Mouse (Mus musculus) c-Kit-positive CD71-positive TER-119-positive erythroid progenitor cells, embryonic 14.5 days (primary cell): ENCODE results near the gene Cobll1.

ENCODE experiments used
- DNase-seq: peaks from one replicate; pipeline ENCODE4 v3.0.0-alpha.2; 2013; ENCODE audit warnings: low spot score

Gene Cobll1

DNA sequence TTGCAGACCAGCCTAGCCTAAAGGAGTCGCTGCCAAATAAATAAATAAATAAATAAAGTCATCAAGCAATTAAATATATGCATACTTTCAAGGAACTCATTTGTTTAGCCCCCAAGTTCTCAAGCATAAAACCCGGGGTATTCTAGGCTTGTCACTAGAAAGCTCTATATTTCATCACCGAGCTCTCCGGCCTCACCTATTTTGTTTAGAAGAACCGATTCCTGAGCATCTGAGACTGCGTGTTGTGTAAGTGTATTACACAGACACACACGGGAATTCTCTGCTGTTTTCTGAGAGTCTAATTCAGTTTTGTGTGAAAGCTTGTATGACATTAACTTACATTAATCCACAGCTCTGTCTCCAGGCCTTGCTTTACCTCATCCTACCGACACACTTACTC is 2.6 kb downstream of the Cobll1 start:
- no peak for DNase-seq

DNA sequence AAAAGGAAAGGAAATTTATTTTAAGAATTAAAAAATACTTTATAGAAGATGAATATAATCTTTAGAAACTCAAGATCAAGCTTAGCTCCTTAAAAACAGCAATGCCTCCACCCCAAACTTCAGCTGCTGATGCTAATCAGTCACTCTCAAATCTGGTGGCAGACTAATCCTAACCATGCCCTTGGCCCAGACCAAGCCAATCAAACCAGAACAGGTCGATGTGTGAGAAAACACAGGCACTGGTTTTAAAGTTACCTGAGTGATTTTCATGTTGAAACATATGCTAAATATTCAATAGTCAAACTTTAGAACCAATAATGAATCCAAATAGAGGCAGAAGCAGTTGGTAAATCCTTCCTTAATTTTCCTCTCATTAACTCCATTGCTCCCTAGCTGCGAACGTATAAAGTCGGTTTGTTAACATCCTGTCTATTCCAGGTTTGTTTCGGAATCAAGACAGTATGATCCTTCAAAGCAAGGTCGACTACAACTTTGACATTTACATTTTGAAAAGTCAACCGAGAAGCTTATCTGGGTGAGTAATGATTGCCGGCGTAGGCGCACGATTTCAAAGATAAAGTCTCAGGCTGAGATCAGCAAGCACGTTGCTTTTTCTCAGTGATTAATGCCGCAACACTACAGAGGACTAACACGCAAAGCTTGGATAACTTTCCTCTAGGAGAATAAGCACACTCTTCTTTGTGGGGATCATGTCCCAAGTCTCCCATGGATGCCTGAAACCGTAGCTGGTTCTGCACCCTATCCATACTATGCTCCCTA is 6.3 kb downstream of the Cobll1 start:
- no peak for DNase-seq

DNA sequence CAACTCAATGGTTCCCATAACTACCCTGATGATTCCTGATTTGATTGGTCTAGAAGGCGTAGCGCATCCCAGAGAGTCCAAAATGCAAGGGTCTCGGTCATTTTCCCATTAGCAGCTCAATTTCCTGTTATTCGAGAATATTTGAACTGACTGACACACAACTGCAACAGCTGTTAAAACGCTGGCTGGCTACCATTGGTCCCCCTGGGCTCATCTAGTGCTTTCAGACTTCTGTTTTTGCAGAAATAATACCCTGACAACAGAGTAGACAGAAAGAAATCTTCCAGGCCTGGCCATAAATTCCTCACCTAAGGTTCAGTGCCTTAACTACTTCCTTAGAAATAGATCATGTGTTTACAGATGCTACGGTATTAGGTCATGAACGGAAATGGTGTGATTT is 10.8 kb downstream of the Cobll1 start:
- DNase-seq: no peak

DNA sequence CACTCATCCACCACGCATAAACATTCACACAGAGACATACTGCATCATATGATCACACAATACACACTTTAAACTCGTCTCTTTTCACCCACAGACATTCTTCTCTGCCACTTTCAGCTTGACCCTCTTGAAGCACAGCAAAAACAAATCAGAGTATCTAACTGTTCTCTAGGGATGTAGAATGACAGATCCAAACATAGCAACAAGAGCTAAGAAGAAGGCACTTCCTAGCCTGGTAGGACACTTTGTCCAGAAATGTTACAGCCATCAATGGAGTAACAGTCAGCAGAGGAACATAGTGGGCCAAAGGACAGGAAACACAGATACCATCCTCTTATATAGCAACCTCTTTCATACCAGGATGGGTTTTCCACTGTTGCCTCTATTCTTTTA is 11.3 kb downstream of the Cobll1 start:
- DNase-seq: no peak

DNA sequence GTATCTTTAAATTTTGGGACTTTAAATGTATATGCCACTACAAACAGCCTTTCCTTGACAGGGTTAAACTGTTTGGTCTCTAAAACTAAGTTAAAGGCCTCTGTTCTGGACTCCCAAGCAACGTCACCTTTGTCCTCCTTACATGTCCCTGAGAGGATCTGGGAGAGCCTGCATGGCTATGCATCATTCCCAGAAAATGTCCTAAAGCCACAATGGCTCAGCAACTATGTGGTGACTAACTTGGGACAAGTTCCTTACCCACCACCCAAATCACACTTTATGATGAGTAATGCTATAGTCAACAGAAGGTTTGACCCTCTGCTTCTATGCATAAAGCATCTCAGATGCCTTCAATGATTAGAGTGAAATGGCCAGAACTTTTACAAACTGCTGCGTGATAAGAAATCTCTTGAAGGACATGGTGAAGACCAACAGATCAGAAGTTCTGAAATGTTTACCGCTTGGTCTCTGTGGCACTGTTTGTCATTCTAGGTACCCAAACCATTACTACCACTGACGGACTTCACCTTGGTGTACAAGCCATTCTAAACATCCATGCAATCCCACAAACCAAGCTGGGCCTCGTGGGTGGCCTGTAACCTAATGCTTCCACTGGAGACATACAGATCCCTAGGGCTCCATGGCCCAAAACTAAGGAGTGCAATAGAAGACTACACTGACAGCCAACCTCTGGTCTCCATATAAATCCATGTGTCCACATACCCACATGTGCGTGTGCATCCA is 11.9 kb downstream of the Cobll1 start:
- no peak for DNase-seq

DNA sequence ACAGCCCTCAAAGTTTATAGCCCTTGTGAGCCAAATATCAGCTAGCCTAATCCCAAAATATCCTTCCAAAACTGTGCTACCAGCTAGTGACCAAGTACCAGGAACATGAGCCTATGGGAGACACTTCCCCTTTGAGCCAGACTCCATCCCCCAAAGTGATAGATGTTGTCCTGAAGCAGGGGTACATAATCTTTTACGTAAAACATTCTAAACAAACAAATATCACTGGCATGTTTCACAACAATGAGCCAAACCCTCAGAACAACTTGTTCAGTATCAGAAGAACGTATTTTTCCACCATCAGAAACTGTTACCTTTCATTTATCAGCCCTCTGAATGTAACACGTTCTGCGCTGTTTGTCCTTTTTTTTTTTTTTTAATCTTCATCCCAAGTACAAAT is 12.7 kb downstream of the Cobll1 start:
- DNase-seq: no peak

DNA sequence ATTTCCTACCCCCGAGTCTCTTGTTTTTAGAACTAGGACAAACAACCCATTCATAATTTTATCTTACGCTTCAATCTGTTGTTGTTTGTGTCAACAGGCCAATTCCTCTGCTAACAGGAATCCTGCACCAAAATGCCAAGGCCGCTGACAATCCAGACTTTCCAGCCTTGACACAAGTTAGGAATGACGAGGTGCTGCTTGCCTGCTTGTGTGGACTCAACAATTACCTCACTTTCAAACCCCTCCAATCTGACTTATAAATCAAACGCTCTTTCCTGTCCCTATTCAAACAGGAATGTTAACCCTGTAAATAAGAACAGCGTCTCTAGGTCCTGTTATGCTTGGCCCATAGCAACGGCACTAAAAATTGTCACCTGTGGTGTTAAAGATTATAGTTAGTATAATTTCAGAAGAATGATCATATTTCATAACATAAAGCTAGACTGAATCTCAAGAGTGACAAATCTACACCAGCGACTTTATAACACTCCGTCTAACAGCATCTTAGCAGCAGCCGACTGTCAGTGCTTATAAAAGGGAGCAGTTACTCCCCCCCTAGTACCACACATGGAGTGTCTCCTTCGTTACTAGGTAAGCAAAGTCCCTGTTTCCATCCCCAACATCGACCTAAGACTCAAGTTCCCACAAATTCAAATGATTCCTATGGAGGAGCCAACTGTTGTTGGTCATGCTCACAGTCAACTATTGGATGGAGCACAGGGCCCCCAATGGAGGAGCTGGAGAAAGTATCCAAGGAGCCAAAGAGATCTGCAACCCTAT is 15.1 kb downstream of the Cobll1 start:
- DNase-seq: no peak

DNA sequence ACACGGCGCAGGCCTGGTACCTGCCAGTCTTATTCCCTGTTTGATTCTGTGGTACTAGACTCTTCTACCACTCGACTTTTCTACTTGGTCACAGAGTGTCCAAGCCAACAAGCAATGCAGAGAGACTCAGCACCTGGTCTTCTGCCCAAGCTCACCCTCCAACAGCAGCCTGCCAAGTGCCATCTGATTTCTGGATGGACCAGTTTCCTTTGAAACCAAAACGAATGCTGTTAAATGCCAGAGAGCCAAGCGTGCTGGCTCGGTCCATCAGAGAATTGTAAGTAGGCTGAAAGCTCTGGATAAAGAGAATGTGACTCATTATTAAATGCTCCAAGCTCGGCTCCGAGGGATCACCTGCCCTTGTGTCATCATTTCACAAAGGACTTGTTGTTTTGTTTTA is 16.2 kb downstream of the Cobll1 start:
- DNase-seq: no peak

DNA sequence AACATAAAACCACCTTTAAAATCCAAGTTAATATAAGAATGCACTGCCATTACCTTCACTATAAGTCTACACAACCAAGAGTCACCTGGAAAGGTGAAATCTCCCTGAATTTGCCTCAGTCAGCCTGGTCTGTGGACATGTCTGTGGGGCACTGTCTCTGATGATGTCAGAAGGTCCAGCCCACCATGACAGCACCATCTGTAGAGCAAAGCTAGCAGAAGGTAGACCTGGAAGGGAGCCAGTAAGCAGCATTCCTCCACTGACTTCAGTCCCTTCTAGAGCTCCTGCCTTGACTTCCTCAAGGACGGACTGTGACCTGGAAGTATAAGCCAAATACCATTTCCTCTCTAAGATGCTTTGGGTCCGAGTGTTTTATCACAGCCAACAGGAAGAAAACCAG is 17.6 kb downstream of the Cobll1 start:
- DNase-seq: no peak

DNA sequence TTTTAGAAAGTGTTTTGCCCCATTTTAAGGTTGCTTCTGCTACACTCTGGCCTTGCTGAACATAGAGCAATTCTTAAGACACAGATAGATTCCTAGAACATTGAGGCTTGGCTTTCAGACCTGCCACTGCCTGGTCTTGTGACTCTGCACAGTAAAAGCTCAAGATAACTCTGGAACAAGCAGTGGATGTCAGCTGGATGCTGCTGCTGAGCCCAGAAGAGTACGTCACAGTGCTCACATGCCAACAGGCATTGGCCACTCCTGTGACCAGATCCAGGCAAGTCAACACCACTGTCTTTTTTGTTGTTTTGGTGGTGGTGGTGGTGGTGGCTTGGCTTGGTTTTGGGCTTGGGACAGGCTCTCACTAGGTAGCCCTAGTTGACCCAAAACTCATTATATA is 18.6 kb downstream of the Cobll1 start:
- no peak for DNase-seq

DNA sequence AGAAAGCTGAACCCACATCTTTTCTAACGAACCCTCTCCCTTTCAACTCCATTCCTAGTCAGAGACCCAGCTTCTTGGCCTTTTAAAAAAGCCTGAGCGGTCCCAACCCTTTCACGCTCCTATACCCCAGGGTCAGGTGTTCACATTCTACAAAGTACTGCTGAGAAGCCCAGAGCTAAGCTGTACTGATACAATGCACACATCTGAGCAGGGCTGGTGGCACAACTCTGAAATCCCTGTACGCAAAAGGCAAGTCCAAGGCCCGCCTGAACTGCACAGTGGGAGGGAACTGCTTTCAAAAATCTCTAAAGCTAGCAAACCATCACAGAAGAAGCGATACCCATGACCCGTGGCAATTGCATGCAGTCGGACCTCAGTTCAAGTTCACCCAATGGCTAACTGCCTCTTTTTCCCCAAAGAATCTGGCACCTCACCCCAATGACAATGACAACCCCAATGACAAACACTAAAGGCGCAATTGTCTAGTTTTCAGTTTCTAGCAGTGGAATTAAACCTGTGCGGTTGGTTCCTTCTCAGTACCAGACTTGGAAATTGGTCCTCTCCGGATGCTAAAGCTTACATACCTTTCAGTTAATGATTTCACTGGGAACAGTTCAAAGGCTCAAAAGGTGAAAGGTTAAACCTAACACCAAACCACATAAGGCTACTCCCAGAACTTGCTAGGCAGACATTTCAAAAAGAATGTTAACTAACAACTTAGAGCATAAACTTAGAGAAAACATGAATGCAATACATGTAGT is 19.6 kb downstream of the Cobll1 start:
- DNase-seq: no peak

DNA sequence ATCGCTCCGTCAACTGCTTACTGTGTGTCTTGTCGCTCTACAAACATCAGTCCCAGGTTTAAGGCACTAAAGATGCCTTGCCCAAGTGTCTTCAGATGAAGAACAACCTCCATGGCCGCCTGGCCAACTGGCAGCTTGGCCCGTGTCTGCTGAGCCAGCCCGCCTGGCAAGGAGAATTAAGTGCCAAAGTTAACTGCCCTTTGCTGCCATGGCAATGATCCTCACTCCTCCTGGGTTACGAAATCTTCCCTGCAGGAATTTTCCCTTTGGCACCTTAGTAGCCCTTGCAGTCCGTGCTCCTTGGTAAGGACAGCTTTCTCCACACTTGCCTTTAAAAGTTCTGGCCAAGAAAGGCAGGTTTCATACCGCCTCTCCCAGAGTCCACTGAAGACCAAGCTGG is 20.9 kb downstream of the Cobll1 start:
- DNase-seq: no peak

DNA sequence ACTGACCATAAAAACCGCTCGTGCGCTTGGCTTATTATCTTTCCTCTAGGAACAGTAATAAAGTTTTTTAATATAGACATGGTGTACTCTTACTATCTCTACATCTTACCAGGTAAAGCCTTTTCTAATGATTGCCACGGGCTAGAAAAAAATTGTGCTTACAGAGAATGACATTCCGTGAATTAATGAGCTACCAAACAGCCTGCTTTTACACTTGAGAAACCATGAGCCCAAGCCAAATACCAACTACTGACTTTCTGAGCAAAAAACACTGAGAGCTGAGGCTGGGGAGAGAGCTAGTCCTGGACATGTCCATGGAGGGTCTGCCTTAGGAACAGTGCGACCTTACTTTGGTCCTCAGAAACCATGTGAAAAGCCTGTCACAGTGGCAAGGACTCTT is 21.5 kb downstream of the Cobll1 start:
- no peak for DNase-seq

DNA sequence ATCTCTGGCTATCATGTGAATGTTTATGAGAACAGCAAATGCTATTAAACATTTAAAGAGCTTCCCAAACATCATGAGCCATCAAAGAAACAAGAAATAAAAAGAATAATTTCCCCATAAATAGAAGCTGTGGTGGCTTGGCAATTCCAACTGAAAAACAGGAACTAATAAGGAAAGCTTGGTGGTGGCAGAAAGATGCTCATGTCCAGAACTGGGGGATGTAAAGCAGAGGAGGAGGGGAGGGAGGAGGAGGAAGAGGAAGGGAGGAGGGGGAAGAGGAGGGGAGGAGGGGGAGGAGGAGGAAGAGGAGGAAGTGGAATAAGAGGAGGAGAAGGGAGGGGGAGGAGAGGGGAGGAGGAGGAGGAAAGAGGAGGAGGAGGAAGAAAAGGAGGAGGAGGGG is 23.0 kb downstream of the Cobll1 start:
- DNase-seq: no peak

DNA sequence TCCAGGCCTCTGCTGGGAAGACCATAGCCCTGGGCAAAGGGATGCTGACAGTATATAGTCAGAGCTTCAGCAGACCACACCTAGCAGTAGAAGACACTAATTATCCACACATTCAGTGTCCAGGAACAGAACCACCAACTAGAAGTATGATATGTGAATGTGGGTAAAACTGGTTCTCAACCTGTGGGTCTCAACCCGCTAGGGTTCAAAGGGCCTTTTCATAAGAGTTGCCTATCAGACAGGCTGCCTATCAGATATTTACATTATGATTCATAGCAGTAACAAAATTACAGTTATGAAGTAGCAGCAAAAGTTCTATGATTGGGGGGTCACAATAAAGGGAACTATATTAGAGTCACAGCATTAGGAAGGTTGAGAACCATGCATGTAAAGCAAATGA is 24.6 kb downstream of the Cobll1 start:
- DNase-seq: no peak

DNA sequence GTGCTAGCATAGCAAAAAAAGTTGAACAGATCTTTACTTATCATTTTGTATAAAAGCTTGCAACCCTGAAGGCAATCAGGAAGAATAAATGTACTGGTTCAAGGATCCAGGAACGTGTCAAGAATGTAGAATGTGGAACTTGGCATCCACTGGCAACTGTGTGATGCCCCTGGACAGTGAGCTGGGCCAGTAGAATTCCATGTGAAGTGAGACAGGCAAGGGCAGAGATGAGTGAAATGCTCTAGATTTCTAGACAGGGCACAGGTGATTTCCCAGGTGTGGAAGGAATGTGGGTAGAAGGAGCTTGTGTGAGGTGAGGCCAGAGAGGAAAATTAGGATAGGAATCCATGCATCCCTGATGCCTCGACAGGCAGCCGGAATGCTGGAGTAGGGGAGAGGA is 25.5 kb downstream of the Cobll1 start:
- no peak for DNase-seq

DNA sequence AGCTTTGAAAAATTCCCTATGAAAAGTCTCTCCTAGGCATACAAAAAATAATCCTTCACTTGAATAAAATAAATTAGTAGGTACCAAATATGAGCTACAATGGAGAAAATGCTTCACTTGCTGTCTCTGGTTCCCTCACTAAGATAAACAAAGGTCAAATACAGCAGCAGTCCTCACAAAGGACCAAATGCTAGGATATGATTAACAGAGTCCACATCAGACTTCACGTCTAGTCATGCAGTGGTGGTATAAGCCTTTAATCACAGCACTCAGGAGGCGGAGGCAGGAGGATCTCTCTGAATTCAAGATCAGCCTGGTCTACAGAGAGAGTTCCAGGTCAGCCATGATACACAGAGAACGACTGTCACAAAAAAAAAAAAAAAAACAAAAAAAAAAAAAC is 27.6 kb downstream of the Cobll1 start:
- no peak for DNase-seq

DNA sequence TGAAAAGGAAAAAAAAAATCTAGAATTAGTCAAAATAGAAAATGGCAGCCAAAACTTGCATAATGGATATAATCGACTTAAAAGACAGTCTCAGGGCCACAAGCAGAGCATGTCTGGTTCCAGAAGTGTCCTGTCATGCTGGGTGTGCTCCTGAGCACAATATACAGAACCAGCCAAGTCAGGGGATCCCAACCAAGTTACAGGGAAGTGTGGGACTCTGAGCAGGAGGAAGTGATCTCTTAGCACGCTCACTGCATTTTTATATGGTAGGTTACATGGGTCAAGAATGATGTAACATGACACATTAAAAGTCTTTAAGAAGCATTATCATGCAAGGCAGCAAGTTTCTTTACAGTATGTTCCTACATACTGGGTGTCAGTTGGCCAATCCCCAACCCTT is 31.5 kb downstream of the Cobll1 start:
- DNase-seq: no peak

DNA sequence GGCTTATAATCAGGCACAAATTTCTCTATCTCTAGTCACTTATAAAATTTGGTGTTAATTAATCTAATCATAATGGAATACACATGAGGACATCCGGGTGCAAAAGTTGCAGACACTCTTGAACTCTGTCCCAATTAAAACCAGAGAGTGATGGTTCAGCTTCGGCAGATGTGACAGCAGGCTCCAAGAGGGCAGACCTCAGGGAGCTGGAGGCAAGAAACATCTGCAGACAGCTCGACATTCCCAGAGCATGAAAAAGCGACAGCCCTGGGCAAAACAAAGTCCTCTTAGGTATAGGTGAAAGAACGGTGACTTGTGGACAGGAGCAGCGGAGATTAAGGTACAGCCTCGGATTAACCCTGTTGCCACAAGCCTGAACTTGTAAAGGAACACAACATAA is 35.5 kb downstream of the Cobll1 start:
- DNase-seq: no peak

DNA sequence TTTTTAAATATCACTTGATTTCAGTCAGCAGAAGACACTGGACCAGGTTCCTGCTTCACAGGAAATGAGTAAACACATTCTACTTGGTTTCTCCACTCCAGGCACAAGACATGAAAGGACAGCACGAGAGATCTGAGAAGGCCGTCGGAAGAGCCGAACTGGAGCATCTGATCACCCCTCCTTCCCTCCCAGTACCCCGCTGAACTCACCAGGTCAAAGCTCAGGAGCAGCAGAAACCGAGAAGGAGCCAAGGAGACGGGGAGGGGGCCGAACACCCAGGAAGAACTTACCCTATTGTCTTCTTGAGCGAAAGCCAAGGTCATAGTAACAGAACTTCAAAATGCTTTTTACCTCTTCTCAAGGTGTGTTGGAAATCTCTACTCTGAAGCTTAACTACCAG is 39.5 kb downstream of the Cobll1 start:
- no peak for DNase-seq

DNA sequence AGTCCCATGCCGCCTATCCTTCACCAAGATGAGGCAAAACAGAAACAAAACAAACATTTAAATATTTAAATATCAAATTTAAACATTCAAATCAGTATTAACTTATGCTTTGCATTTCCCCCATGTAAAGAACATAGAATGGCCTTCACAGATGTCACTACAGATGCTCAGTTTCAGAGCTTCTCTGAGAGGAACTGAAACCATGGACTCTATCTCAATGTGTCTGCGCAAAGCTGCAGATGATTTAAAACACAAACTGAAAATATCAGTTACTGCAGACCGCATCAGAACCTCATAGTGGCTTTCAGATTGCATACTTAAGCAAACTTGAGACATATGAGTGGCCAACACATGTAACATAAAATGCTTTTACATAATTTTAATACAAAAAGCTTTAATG is 40.6 kb downstream of the Cobll1 start:
- no peak for DNase-seq

DNA sequence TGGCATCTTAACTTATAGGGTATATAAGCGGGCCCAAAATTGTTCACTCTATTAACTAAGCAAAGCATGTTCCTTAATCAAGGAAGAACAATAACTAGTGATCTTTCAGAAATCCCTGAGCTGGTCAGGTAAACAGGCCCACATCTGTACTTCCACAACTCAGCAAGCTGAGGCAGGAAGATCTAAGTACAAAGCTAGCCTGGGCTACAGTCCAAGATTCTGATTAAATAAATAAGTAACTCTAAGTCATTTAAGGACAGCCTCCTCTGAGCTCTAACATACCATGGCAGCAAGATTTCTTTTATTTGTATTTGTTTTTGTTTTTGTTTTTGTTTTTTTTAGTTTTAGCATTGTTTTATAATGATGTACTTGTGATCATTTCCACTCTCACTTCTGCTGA is 42.2 kb downstream of the Cobll1 start:
- DNase-seq: no peak
